Mouse (Mus musculus) left cerebral cortex, postnatal 4 days (tissue): ENCODE data around the gene Zbed6. TPM values are rescaled to one million over a fixed set of nuclear protein-coding genes. Genes with fewer than 3 reads are reported as not detected.
A peak's percentile ranks its signal among the peaks of the same experiment; 100 is the strongest.

ENCODE experiments used
- DNase-seq: peaks from one replicate; pipeline ENCODE4 v3.0.0-alpha.2; 2022
- intact Hi-C: fragments of 180-260 bp; cut with DNase I; formaldehyde crosslinking; loops from one replicate; pipeline ENCODE4 v1.15.1; 2025
- total RNA-seq, 2 experiments: library from RNA; stranded (reverse); gene quantifications; 2 replicates each; pipeline ENCODE4 v1.2.3; 2021

Gene Zbed6
- total RNA-seq, 2 experiments from 2014 or later: 6.5 to 14.2 TPM

- no peak for DNase-seq
- intact Hi-C loops: no loop called here
Observed at GRCm38 (mm10) chr1:133664203-133664970, 3.7 kb upstream of the Zbed6 start.

- DNase-seq: no peak
- intact Hi-C loops: no loop called here
Observed at GRCm38 (mm10) chr1:133663427-133663826, 2.7 kb upstream of the Zbed6 start.

- DNase-seq: no peak
- intact Hi-C loops: no loop called here
Observed at GRCm38 (mm10) chr1:133662941-133663340, 2.3 kb upstream of the Zbed6 start.

GRCm38 (mm10) chr1:133661203-133661933, 683 bp upstream of the Zbed6 start, which contains the start of gene Gm38394:
Gm38394 (minus strand) TSS chr1:133661318.
- intact Hi-C loops: no loop called here
- DNase-seq: peak; percentile 93

GRCm38 (mm10) chr1:133658878-133659277, 1.8 kb downstream of the Zbed6 start:
- no peak for DNase-seq
- intact Hi-C loops: no loop called here

GRCm38 (mm10) chr1:133656811-133657210, 3.9 kb downstream of the Zbed6 start:
- intact Hi-C loops: no loop called here
- no peak for DNase-seq

- no peak for DNase-seq
Observed at GRCm38 (mm10) chr1:133653033-133653432, 7.7 kb downstream of the Zbed6 start.

GRCm38 (mm10) chr1:133650288-133651055, 10.2 kb downstream of the Zbed6 start:
- intact Hi-C loops: no loop called here

More at GRCm38 (mm10) chr1:133653033-133653432, 7.7 kb downstream of the Zbed6 start:
- intact Hi-C loops: no loop called here

GRCm38 (mm10) chr1:133645652-133646051, 15.0 kb downstream of the Zbed6 start:
- no peak for DNase-seq
- intact Hi-C loops: no loop called here

More at GRCm38 (mm10) chr1:133650288-133651055, 10.2 kb downstream of the Zbed6 start:
- no peak for DNase-seq

GRCm38 (mm10) chr1:133641163-133641562, 19.5 kb downstream of the Zbed6 start:
- no peak for DNase-seq
- intact Hi-C loops: no loop called here

GRCm38 (mm10) chr1:133638517-133638916, 22.2 kb downstream of the Zbed6 start:
- intact Hi-C loops: loop anchor here (10.0 kb wide), 1 partner anchor 406 kb away; no protein-coding TSS in a partner anchor
- DNase-seq: no peak

- no peak for DNase-seq
- intact Hi-C loops: loop anchor here (10.0 kb wide), 1 partner anchor 413 kb away; no protein-coding TSS in a partner anchor
Observed at GRCm38 (mm10) chr1:133632168-133632567, 28.5 kb downstream of the Zbed6 start.

GRCm38 (mm10) chr1:133625052-133625451, 35.6 kb downstream of the Zbed6 start:
- intact Hi-C loops: no loop called here
- DNase-seq: no peak

- intact Hi-C loops: loop anchor here (10.0 kb wide), 1 partner anchor 304 kb away; no protein-coding TSS in a partner anchor
- no peak for DNase-seq
Observed at GRCm38 (mm10) chr1:133618311-133618710, 42.4 kb downstream of the Zbed6 start.

- no peak for DNase-seq
Observed at GRCm38 (mm10) chr1:133617908-133618307, 42.8 kb downstream of the Zbed6 start.

GRCm38 (mm10) chr1:133613817-133614216, 46.9 kb downstream of the Zbed6 start:
- intact Hi-C loops: loop anchor here (5.0 to 10.0 kb wide), 4 partner anchors 232 to 477 kb away; no protein-coding TSS in a partner anchor
- no peak for DNase-seq

More at GRCm38 (mm10) chr1:133617908-133618307, 42.8 kb downstream of the Zbed6 start:
- intact Hi-C loops: loop anchor here (10.0 kb wide), 1 partner anchor 303 kb away; no protein-coding TSS in a partner anchor

GRCm38 (mm10) chr1:133611436-133611835, 49.2 kb downstream of the Zbed6 start:
- intact Hi-C loops: loop anchor here (5.0 to 10.0 kb wide), 4 partner anchors 229 to 474 kb away; no protein-coding TSS in a partner anchor
- DNase-seq: no peak

GRCm38 (mm10) chr1:133610601-133611000, 50.1 kb downstream of the Zbed6 start:
- intact Hi-C loops: loop anchor here (5.0 to 10.0 kb wide), 4 partner anchors 228 to 473 kb away; no protein-coding TSS in a partner anchor

GRCm38 (mm10) chr1:133609771-133610502, 50.7 kb downstream of the Zbed6 start, which contains the start of gene Snrpe:
Snrpe (minus strand) TSS chr1:133610291.
- peak; percentile 99 for DNase-seq

More at GRCm38 (mm10) chr1:133610601-133611000, 50.1 kb downstream of the Zbed6 start:
- no peak for DNase-seq

More at GRCm38 (mm10) chr1:133609771-133610502, 50.7 kb downstream of the Zbed6 start, which contains the start of gene Snrpe:
- intact Hi-C loops: loop anchor here (5.0 to 10.0 kb wide), 4 partner anchors 228 to 473 kb away; no protein-coding TSS in a partner anchor
